Mouse (Mus musculus) granulocyte monocyte progenitor cell, adult 5-6 weeks (primary cell): ENCODE data around the gene Psg18. TPM values are rescaled to one million over a fixed set of nuclear protein-coding genes. Genes with fewer than 3 reads are reported as not detected.
"Not testable (repeated sequence)": the region's sequence is repeated elsewhere in the genome, so short reads cannot be mapped to it uniquely, and the experiment has no call there.

Experiments used
- ATAC-seq: replicated peaks from 2 replicates; pipeline ENCODE4 v1.8.0; 2016; ENCODE audit warnings: mild to moderate bottlenecking, moderate TSS enrichment, inconsistent platforms; ENCODE audit not compliant: poor library complexity, severe bottlenecking
- total RNA-seq, 2 experiments: library from RNA; stranded (forward) in 1 of 2; stranded (reverse) in 1 of 2; fragments of 200-712, 200-1000 nt in 1 of 2; fragments of >200 nt in 1 of 2; fragmentation: Nextera tagmentation in 1 of 2; gene quantifications; 2 replicates each; pipeline ENCODE4 v1.2.3; 2014 to 2017

Gene Psg18
- not detected in 2 replicates for total RNA-seq (2014; fragmentation: Nextera tagmentation)
- not detected in 2 replicates for total RNA-seq (2017)

GRCm38 (mm10) chr7:18354909-18355308 is at the start of gene Psg18:
Gene Psg18, minus strand, starts transcription at chr7:18355009.
- ATAC-seq, result not testable (repeated sequence)

- no peak for ATAC-seq
These were observed 48.6 kb upstream of the Psg18 start for GRCm38 (mm10) chr7:18403407-18403806.

DNA sequence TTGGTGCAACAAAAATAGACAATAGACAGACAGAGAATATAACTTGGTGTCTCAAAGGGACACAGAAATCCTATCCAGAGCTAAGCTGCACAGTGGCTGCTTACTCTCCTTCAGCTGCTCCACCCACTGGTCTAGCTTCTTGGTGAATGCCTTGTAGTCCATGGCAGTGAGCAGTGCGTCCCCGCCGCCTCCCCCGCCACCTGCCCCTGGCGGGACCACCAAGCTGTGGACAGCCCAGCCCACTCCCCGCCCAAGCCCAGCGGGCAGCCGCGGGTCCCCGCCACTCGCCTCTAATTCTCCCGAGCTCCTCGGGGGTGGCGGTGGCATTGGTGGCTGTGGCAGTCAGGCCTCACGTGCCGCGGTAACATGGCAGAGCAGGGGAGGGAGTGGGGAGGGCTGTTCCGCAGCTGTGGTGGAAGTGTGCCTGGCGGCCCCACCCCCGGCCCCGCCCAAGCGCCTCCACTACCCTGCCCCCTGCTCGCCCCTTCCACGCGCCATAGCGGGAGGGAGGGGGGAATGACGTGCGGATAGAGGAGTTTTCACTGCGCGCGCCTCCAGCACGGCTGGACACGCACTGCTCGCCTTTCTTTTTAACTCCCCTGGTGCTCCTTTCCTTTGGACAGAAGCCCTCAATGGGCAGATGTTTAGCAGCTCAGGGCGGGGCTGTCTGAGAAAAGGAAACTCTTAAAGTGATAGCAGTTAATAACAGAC is 47.9 kb upstream of the Psg18 start:
- ATAC-seq, result no peak

DNA sequence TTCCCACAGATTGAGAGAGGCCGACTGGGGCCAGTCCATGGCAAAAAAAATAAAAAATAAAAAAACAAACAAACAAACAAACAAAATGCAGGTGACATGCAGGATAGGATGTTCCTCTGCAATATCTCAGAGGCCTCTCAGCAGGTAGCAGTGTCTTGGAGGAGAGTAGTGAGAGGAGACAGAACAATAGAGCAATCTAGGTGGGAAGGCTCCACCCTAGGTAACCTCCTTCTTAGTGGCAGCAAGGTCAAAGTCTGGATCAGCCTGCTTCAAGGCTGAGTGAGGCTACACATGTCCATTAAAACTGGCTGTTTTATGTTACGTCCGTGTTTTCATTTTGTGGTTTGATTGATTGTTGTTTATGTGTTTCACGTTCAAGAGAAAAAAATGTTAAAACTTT is 36.7 kb upstream of the Psg18 start:
- ATAC-seq, result not testable (repeated sequence)

DNA sequence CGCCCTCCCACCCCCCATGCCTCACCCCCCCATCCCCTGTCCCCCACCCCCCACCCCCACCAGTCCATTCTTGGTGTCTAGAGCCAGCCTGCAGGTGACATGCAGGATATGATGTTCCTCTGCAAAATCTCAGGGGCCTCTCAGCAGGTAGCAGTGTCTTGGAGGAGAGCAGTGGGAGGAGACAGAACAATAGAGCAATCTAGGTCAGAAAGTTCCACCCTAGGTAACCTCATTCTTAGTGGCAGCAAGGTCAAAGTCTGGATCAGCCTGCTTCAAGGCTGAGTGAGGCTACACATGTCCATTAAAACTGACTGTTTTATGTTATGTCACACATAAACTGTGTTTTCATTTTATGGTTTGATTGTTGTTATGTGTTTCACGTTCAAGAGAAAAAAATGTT is 23.5 kb upstream of the Psg18 start:
- ATAC-seq, result no peak

GRCm38 (mm10) chr7:18335411-18335810 is 19.4 kb downstream of the Psg18 start:
- ATAC-seq, result not testable (repeated sequence)

Other genes starting within 250 kb of the Psg18 start
- gene Igfl3, start 178.5 kb downstream of the Psg18 start, total RNA-seq (2014; fragmentation: Nextera tagmentation), result not detected in 2 replicates
- gene Igfl3, start 178.5 kb downstream of the Psg18 start, total RNA-seq (2017), result not detected in 2 replicates
- gene Mill1, start 109.7 kb downstream of the Psg18 start, total RNA-seq (2014; fragmentation: Nextera tagmentation), result not detected in 2 replicates
- gene Mill1, start 109.7 kb downstream of the Psg18 start, total RNA-seq (2017), result not detected in 2 replicates
- not detected in 2 replicates for gene Psg28, start 77.0 kb upstream of the Psg18 start, total RNA-seq (2014; fragmentation: Nextera tagmentation)
- not detected in 2 replicates for gene Psg28, start 77.0 kb upstream of the Psg18 start, total RNA-seq (2017)
- gene Psg26, start 129.2 kb upstream of the Psg18 start, total RNA-seq (2014; fragmentation: Nextera tagmentation), result not detected in 2 replicates
- not detected in 2 replicates for gene Psg26, start 129.2 kb upstream of the Psg18 start, total RNA-seq (2017)
- gene Psg25, start 177.3 kb upstream of the Psg18 start, total RNA-seq (2014; fragmentation: Nextera tagmentation), result not detected in 2 replicates
- gene Psg25, start 177.3 kb upstream of the Psg18 start, total RNA-seq (2017), result not detected in 2 replicates
- gene Psg27, start 212.3 kb upstream of the Psg18 start, total RNA-seq (2014; fragmentation: Nextera tagmentation), result not detected in 2 replicates
- not detected in 2 replicates for gene Psg27, start 212.3 kb upstream of the Psg18 start, total RNA-seq (2017)